Mouse (Mus musculus) urinary bladder, postnatal 25 days (tissue): ENCODE data around the gene Znrf2.
"Not testable (repeated sequence)": the region's sequence is repeated elsewhere in the genome, so short reads cannot be mapped to it uniquely, and the experiment has no call there.

ENCODE experiments used
- DNase-seq: peaks from one replicate; pipeline ENCODE4 v3.0.0; 2022; ENCODE audit warnings: low spot score

Gene Znrf2

GRCm38 (mm10) chr6:54851778-54852177 lies 35.1 kb downstream of the Znrf2 start:
- DNase-seq = no peak

GRCm38 (mm10) chr6:54852669-54853068 lies 36.0 kb downstream of the Znrf2 start:
- no peak for DNase-seq

GRCm38 (mm10) chr6:54854859-54855258 lies 38.1 kb downstream of the Znrf2 start:
- DNase-seq = no peak

- no peak for DNase-seq
Observed at GRCm38 (mm10) chr6:54855801-54856583, 39.3 kb downstream of the Znrf2 start.

GRCm38 (mm10) chr6:54859159-54859558 lies 42.4 kb downstream of the Znrf2 start:
- DNase-seq = not testable (repeated sequence)

- DNase-seq = no peak
Observed at GRCm38 (mm10) chr6:54860180-54860579, 43.5 kb downstream of the Znrf2 start.

- DNase-seq = no peak
Observed at GRCm38 (mm10) chr6:54866731-54867410, 50.2 kb downstream of the Znrf2 start.

GRCm38 (mm10) chr6:54867411-54867745 lies 50.7 kb downstream of the Znrf2 start:
- DNase-seq = no peak

- no peak for DNase-seq
Observed at GRCm38 (mm10) chr6:54873029-54873428, 56.3 kb downstream of the Znrf2 start.

GRCm38 (mm10) chr6:54876782-54877181 lies 60.1 kb downstream of the Znrf2 start:
- no peak for DNase-seq

GRCm38 (mm10) chr6:54877651-54878050 lies 60.9 kb downstream of the Znrf2 start:
- DNase-seq = no peak

GRCm38 (mm10) chr6:54878546-54878945 lies 61.8 kb downstream of the Znrf2 start:
- DNase-seq = no peak

GRCm38 (mm10) chr6:54880086-54880485 lies 63.4 kb downstream of the Znrf2 start:
- DNase-seq = no peak

GRCm38 (mm10) chr6:54883424-54883823 lies 66.7 kb downstream of the Znrf2 start:
- DNase-seq = no peak

GRCm38 (mm10) chr6:54886195-54886594 lies 69.5 kb downstream of the Znrf2 start:
- no peak for DNase-seq

- no peak for DNase-seq
Observed at GRCm38 (mm10) chr6:54890221-54890620, 73.5 kb downstream of the Znrf2 start.

- DNase-seq = no peak
Observed at GRCm38 (mm10) chr6:54891384-54891783, 74.7 kb downstream of the Znrf2 start.

- no peak for DNase-seq
Observed at GRCm38 (mm10) chr6:54900256-54900655, 83.5 kb downstream of the Znrf2 start.

GRCm38 (mm10) chr6:54902547-54902946 lies 85.8 kb downstream of the Znrf2 start:
- DNase-seq = no peak

GRCm38 (mm10) chr6:54906053-54907040 lies 89.6 kb downstream of the Znrf2 start:
- DNase-seq = peak; percentile 23

- DNase-seq = no peak
Observed at GRCm38 (mm10) chr6:54914977-54915376, 98.3 kb downstream of the Znrf2 start.

GRCm38 (mm10) chr6:54916163-54916562 lies 99.4 kb downstream of the Znrf2 start:
- no peak for DNase-seq
